Mouse (Mus musculus): ENCODE results near the gene Polg2.
"Not testable (repeated sequence)": the region's sequence is repeated elsewhere in the genome, so short reads cannot be mapped to it uniquely, and the experiment has no call there.

Polg2 gene

DNA sequence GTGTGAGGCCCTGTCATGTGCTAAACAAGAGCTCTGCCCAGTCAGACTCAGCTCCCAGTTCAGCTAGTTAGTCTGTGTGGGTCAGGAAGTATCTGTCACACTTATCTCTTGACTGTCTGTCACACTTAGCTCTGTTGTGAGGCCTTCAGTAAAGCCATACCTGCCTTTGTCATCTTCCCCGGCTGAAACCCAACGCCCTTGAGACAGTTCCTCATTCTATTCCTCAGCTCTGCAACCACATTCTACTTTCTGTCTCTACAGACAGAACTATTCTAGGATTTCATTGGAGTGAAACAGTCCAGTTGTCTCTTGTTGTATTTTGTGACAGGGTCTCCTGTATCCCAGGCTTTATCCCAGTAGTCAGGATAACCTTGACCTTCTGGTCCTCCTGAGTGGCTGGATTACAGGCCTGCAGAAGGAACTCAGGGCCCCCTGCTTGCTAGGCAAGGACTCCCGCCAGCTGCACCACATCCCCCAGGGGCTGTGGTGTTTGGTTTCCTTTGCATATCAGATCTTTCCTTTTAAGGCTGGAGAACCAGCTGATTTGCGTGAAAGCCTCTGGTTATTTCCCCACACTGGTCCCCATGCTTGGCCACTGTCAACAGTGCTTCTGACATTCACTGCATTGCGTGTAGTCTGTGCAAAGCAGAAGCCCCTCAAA, 17.1 kb downstream of the Polg2 start:
- peak; percentile 70 for DNase-seq (ENCODE audit: low spot score)

DNA sequence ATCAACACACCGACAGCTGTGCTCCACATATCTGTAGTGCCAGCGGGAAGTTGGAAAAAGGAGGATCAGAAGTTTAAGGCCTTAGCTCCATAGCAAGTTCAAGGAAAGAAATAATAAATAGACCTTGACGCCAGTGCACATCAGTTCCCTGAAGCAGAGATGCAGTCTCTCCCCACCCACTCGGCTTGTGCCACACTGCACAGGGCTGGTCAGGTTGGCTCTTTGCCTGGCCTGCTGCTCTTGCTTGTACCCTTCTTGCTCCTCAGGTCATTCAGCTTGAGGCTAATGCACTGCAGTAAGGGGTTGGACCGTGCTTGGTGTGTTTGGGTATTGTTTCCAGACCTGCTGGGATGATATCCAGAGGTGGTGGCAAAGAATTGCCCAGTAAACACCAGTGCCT, 18.8 kb downstream of the Polg2 start:
- DNase-seq (ENCODE audit: low spot score), result no peak

DNA sequence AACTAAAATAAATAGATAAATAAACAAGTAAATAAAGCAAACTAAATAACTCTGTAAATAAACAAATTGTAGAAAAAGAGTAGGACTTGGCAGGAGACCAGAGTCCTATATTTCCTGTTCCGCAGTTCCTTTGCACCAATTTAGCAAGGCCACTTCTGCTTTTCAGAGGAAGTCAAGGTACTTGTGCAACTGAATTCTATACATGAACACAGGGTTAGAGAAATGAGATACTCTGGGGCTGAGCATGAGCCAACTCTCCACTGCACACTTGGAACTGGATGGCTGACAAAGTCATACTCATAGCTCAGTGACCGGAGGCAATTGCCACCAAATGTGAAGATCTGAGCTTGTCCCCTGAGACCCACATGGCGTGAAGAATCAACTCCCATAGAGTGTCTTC, 20.3 kb downstream of the Polg2 start:
- DNase-seq (ENCODE audit: low spot score), result no peak

DNA sequence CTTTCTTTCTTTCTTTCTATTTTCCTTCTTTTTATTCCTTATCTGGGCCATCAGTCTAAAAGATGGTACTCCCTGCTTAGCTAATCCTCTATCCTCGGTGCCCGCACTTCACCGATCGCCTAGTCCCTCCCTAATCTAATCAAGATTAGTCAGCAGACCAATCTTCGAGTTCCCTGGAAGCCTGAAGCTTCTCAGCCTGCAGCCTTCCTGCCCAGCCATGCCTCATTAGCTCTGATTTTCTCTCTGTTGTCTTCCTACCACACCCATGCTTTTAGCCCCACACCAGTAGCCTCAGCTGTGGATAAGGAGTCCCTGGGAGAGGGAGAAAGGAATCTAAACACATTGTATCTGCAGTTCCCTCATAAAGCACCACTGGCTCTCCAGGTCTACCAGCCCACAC, 23.8 kb downstream of the Polg2 start:
- no peak for DNase-seq (ENCODE audit: low spot score)

DNA sequence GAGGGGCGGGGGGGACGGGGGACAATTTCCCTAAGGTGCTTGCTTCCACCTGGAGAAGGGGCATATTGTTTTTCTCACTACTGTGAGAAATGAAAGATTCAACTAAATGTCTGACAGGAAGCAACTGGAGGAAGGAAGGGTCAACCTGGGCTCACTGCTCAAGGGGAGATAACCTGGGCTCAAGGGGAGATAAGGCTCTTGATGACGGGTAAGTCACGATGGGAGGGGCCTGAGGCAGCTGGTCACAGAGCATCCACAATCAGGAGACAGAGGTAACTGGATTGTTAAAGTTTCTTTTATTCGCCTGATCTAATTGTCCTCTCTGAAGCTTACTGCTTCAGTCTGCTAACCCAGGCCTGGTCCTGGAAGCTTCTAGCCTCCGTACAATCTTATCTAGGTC, 26.0 kb downstream of the Polg2 start:
- DNase-seq (ENCODE audit: low spot score), result no peak

DNA sequence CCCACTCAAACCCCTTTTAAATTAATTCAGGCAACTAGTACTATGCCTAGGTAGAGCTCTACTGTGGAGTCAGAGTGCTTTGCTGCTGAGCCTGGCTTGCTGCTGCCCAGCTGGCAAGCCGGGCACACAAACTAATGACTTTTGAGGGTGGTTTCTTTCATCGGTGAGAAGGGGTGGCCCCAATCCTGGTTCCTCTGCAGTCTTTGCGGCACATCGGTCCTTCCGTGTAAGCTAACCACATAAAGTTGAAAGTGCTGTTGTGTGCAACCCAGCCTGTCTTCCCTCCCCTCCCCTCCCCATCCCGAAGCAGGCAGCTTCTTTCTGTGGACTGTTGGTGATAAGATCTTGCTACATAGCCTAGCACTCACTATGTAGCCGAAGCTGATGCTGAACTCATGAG, 27.2 kb downstream of the Polg2 start:
- DNase-seq (ENCODE audit: low spot score), result peak; percentile 78

DNA sequence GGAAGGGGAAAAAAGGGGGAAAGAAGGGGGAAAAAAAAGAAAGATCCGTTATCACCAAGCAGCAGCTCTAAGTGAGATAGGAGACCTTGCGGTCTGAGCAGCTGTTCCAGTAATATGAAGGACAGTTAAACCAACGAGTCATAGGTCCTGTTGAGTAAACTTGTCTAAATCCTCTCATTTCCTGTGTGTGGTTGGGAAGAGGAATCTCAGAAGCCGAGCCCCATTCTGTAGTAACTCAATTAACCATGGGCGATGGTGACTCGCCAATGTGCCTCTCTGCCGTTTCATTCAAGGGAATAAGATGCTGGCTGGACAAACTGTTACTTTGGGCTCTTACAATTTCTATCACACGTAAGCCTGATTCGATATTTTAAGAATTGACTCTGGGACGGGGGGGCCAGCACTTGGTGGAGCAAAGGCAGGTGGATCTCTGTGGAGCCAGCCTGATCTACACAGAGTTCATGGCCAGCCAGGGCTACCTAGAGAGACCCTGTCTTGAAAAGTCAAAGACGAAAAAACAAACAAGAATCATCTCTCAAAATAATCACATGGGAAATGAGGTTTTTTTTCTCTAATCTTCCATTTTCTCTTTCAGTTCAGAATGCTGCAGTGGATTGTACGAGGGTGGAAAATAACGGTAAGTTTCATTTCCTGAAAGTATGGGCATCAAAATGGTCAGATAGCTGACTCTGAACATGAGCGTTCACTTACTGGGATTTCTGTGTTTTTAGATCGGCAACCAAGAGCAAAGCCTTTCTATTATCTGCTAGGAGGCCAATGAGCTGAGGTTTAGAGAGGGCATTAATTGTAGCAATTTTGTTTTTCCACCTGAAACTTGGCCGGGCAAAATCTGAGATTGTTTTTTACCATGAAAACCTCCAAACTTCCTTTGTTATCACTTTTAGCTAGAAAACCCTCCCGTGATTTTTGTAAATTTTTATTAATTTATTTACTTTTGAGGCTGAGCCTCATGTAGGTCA, 28.0 kb downstream of the Polg2 start, which contains the start of gene Milr1:
Milr1 (plus strand) TSS at position 188 of the 980 bp plus-strand sequence.
- DNase-seq (ENCODE audit: low spot score), result peak; percentile 38

DNA sequence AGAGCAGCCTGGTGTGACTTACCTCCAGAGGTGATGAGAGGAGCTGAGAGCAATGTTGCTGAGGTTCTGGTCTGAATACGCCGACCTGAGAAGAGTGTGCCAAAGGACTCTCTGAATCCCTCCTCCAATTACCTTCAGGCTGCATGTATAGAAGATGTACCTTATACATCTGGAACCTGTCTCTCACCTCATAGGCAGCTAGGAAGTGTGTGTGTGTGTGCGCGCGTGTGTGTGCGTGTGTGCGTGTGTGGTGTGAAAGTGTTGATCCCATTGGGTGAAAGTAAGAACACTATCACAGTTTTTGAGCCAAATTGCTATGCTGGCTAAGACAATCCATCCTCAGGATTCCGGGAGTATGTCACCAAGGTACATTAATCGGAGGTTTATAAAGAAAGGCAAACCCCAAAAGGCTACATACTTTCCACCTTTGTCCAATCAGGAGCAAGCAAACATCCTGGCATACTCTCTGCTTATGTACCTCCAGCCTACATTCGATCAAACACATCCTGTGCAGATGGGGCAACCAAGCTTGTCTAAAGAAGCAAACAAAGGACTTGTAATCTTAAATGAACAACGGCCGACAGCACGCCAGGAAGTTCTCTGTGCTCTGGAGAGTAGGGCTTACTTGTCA, 29.1 kb downstream of the Polg2 start, which contains the start of gene Pecam1:
Pecam1 (minus strand) TSS at position 508 of the 631 bp plus-strand sequence.
- DNase-seq (ENCODE audit: low spot score), result peak; percentile 86

DNA sequence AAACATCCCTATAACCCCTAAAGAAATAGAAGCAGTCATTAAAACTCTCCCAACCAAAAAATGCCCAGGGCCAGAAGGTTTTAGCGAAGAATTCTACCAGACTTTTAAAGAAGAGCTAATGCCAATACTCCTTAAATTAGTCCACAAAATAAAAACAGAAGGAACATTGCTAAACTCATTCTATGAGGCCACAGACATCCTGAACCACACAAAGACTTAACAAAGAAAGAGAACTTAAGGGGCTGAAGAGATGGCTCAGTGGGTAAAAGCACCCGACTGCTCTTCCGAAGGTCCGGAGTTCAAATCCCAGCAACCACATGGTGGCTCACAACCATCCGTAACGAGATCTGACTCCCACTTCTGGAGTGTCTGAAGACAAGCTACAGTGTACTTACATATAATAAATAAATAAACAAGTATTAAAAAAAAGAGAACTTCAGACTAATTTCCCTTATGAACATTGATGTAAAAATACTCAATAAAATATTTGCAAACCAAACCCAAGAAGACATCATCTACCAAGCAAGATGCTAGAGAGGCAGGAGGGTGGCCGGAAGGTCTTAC, 29.7 kb downstream of the Polg2 start:
- not testable (repeated sequence) for DNase-seq (ENCODE audit: low spot score)

GRCm38 (mm10) chr11:106744949-106745348, 34.4 kb downstream of the Polg2 start:
- DNase-seq (ENCODE audit: low spot score), result no peak

- peak; percentile 63 for DNase-seq (ENCODE audit: low spot score)
These were observed 36.9 kb downstream of the Polg2 start for GRCm38 (mm10) chr11:106742388-106742841.

- DNase-seq (ENCODE audit: low spot score), result no peak
These were observed 37.5 kb downstream of the Polg2 start for GRCm38 (mm10) chr11:106741826-106742225.

DNA sequence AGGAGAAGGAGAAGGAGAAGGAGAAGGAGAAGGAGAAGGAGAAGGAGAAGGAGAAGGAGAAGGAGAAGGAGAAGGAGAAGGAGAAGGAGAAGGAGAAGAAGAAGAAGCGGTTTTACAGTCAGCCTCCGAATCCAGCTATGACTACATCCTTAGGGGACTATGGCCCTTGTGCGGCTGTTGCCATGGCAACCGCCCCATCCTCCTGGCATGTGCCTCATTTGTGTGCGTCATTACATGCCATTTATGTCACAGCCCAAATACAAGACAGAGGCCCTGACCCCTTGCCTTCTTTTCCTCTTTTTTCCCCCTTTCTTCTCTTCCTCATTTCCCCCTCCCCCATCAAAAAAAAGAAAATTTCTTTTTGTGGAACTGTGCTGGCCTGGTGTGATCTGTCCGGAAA, 38.1 kb downstream of the Polg2 start:
- DNase-seq (ENCODE audit: low spot score), result no peak

GRCm38 (mm10) chr11:106740724-106741123, 38.6 kb downstream of the Polg2 start:
- not testable (repeated sequence) for DNase-seq (ENCODE audit: low spot score)

GRCm38 (mm10) chr11:106739116-106739515, 40.2 kb downstream of the Polg2 start:
- DNase-seq (ENCODE audit: low spot score), result no peak

DNA sequence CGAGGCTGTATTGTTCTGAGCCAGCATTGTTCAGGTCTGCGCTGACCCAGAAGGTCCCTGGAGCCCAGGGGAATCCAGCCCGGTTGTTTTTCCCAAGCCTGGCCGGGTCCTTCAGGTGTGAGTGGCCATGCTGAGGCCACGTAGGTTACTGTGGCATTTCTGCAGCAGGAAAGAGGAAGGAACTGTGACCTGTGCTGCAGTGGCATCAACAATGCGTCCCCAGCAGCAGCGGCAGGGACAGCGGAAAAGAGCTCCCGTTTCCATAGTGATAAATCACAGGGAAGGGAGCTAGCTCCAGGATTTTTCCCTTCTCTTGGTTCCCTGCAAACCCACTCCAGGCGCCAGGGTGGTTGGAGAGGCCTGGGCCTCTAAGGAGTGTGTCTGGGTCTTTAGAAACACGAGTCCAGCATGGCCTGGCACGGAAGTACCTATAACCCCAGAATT, 42.1 kb downstream of the Polg2 start:
- DNase-seq (ENCODE audit: low spot score), result no peak

- DNase-seq (ENCODE audit: low spot score), result no peak
These were observed 42.7 kb downstream of the Polg2 start for GRCm38 (mm10) chr11:106736614-106737013.

DNA sequence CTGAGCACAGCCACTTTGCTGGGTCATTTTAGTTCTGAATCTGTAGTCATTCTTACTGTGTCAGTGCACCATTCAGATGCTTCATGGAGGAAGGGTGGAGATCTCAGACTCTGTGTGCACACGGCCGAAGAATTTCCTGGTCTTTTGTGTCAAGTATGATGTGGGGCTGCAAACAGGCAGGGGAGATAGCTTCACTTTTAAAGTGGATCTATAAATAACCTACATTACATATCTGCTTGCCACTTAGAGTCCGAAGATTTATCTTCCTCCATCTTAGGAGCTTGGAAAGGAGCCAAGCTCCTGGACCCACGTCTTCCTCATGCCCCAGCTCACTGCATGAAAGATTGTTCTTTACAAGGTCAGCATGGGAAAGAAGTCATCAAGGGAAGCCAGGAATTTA, 48.6 kb downstream of the Polg2 start:
- DNase-seq (ENCODE audit: low spot score), result no peak

GRCm38 (mm10) chr11:106729656-106730055, 49.7 kb downstream of the Polg2 start:
- DNase-seq (ENCODE audit: low spot score), result no peak

GRCm38 (mm10) chr11:106728402-106729366, 50.7 kb downstream of the Polg2 start:
- DNase-seq (ENCODE audit: low spot score), result no peak

DNA sequence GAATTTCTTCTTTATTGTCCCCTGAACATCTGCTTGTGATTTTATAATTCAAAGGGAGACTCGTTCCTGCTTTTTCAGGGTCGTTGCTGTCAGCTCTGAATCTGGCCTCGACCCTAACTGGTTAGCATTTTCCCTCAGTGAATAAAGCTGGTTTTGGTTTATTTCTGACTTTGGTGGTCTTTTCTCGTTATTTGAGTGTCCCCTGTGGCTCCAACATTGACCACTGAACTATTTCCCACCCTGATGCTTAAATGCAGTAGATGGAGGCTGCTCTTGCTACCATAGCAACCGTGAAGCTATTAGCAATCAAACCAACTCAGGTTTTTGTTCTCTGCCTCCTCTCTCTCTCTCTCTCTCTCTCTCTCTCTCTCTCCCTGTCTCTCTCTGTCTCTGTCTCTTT, 51.4 kb downstream of the Polg2 start:
- no peak for DNase-seq (ENCODE audit: low spot score)
